Mouse (Mus musculus): Measurements from ENCODE around the gene Hist1h4h. TPM values are rescaled to one million over a fixed set of nuclear protein-coding genes. Genes with fewer than 3 reads are reported as not detected.
"Not testable (repeated sequence)": the region's sequence is repeated elsewhere in the genome, so short reads cannot be mapped to it uniquely, and the experiment has no call there.

Hist1h4h gene
- polyA plus RNA-seq, 1 experiment from 2014 or later = 2.4 TPM

GRCm38 (mm10) chr13:23538249-23538648 is 7.4 kb downstream of the Hist1h4h start:
- no peaks in the 10 kb centered on the region for H3K27me3 ChIP-seq
- H3K4me1 ChIP-seq (replicated peaks) = peaks cover 34% of the 10 kb centered on the region
- no peaks in the 10 kb centered on the region for H3K36me3 ChIP-seq
- H3K4me3 ChIP-seq = no peak overlapping the region
- H3K9ac ChIP-seq = no peak overlapping the region
- no peak for ATAC-seq (ENCODE audit: low read depth)
- no peak overlapping the region for H3K4me2 ChIP-seq
- no peaks in the 10 kb centered on the region for H3K9me3 ChIP-seq
- WGBS = 71% methylated on average over 5 of the region's 5 CpGs
- H3K27ac ChIP-seq (replicated peaks) = no peak overlapping the region

GRCm38 (mm10) chr13:23539821-23540220 is 9.0 kb downstream of the Hist1h4h start:
- 58% methylated on average over 1 of the region's 1 CpGs for WGBS
- not testable (repeated sequence) for H3K9ac ChIP-seq; H3K36me3 ChIP-seq; H3K9me3 ChIP-seq; H3K4me2 ChIP-seq; ATAC-seq (ENCODE audit: low read depth); H3K27ac ChIP-seq (replicated peaks); H3K27me3 ChIP-seq; H3K4me3 ChIP-seq
- H3K4me1 ChIP-seq (replicated peaks) = peaks cover 23% of the 10 kb centered on the region

- 90% methylated on average over 3 of the region's 3 CpGs for WGBS
Observed at GRCm38 (mm10) chr13:23541497-23541896, 10.6 kb downstream of the Hist1h4h start.

GRCm38 (mm10) chr13:23542225-23542980 is 11.6 kb downstream of the Hist1h4h start:
- H3K4me1 ChIP-seq (replicated peaks); H3K9me3 ChIP-seq; H3K27me3 ChIP-seq; ATAC-seq (ENCODE audit: low read depth); H3K36me3 ChIP-seq: not testable (repeated sequence)
- H3K4me2 ChIP-seq = peak overlapping the region; percentile 67
- peak overlapping the region; percentile 74 for H3K27ac ChIP-seq (replicated peaks)
- 6% methylated on average over 3 of the region's 3 CpGs for WGBS
- H3K9ac ChIP-seq = peak overlapping the region; percentile 66
- H3K4me3 ChIP-seq = peak overlapping the region; percentile 46

More at GRCm38 (mm10) chr13:23541497-23541896, 10.6 kb downstream of the Hist1h4h start:
- H3K36me3 ChIP-seq = no peaks in the 10 kb centered on the region
- no peak overlapping the region for H3K4me2 ChIP-seq
- H3K27me3 ChIP-seq = no peaks in the 10 kb centered on the region
- ATAC-seq (ENCODE audit: low read depth) = no peak
- no peak overlapping the region for H3K4me3 ChIP-seq
- no peak overlapping the region for H3K9ac ChIP-seq
- H3K27ac ChIP-seq (replicated peaks) = no peak overlapping the region
- no peaks in the 10 kb centered on the region for H3K9me3 ChIP-seq
- peaks cover 13% of the 10 kb centered on the region for H3K4me1 ChIP-seq (replicated peaks)

GRCm38 (mm10) chr13:23542999-23543607 is 12.3 kb downstream of the Hist1h4h start, which contains the start of gene Hist1h2bh:
Hist1h2bh (minus strand) TSS chr13:23543392.
- peak within 1 kb of the TSS; percentile 67 for H3K4me2 ChIP-seq
- not testable (repeated sequence) for H3K36me3 ChIP-seq; H3K27me3 ChIP-seq; H3K4me1 ChIP-seq (replicated peaks); H3K9me3 ChIP-seq
- H3K9ac ChIP-seq = peak within 1 kb of the TSS; percentile 67
- H3K4me3 ChIP-seq = peak within 1 kb of the TSS; percentile 48
- peak within 1 kb of the TSS; percentile 92 for H3K27ac ChIP-seq (replicated peaks)
- WGBS = under 1% methylated on average over 34 of the region's 42 CpGs
- peak; percentile 90 for ATAC-seq (ENCODE audit: low read depth)

- Histone ChIP-seq H3K4me2 (peak within 1 kb of the TSS; percentile 67), H3K27me3 (no peaks in the 10 kb centered on the region), H3K9me3 (no peaks in the 10 kb centered on the region), H3K4me3 (peak within 1 kb of the TSS; percentile 48), H3K36me3 (no peaks in the 10 kb centered on the region), H3K9ac (peak within 1 kb of the TSS; percentile 78), H3K27ac (replicated peaks) (peak within 1 kb of the TSS; percentile 92), H3K4me1 (replicated peaks) (peaks cover 6% of the 10 kb centered on the region)
- WGBS = under 1% methylated on average over 31 of the region's 45 CpGs
- peak; percentile 95 for ATAC-seq (ENCODE audit: low read depth)
Observed at GRCm38 (mm10) chr13:23543965-23544786, 13.3 kb downstream of the Hist1h4h start, which contains the start of gene Hist1h3f. Hist1h3f (plus strand) TSS chr13:23544052.

GRCm38 (mm10) chr13:23544787-23545120 is 13.9 kb downstream of the Hist1h4h start:
- under 1% methylated on average over 14 of the region's 14 CpGs for WGBS
- Histone ChIP-seq H3K4me3 (peak overlapping the region; percentile 48), H3K4me2 (peak overlapping the region; percentile 67), H3K9ac (peak overlapping the region; percentile 78), H3K27ac (replicated peaks) (peak overlapping the region; percentile 92)
- H3K36me3 ChIP-seq; H3K27me3 ChIP-seq; H3K9me3 ChIP-seq; H3K4me1 ChIP-seq (replicated peaks): not testable (repeated sequence)
- ATAC-seq (ENCODE audit: low read depth) = peak; percentile 45

- no peaks in the 10 kb centered on the region for H3K9me3 ChIP-seq
- no peak for ATAC-seq (ENCODE audit: low read depth)
- WGBS = 84% methylated on average over 5 of the region's 5 CpGs
Observed at GRCm38 (mm10) chr13:23546694-23547093, 15.8 kb downstream of the Hist1h4h start.

GRCm38 (mm10) chr13:23550761-23551145 is 19.9 kb downstream of the Hist1h4h start:
- H3K4me1 ChIP-seq (replicated peaks) = peaks cover 27% of the 10 kb centered on the region
- peak overlapping the region; percentile 46 for H3K4me3 ChIP-seq
- peak overlapping the region; percentile 69 for H3K9ac ChIP-seq
- peak overlapping the region; percentile 90 for H3K27ac ChIP-seq (replicated peaks)
- H3K9me3 ChIP-seq = no peaks in the 10 kb centered on the region
- WGBS = 3% methylated on average over 3 of the region's 3 CpGs
- no peaks in the 10 kb centered on the region for H3K27me3 ChIP-seq
- H3K4me2 ChIP-seq = peak overlapping the region; percentile 65
- no peaks in the 10 kb centered on the region for H3K36me3 ChIP-seq
- ATAC-seq (ENCODE audit: low read depth) = no peak

More at GRCm38 (mm10) chr13:23546694-23547093, 15.8 kb downstream of the Hist1h4h start:
- Histone ChIP-seq H3K27ac (replicated peaks) (no peak overlapping the region), H3K27me3 (no peaks in the 10 kb centered on the region), H3K4me1 (replicated peaks) (peaks cover 12% of the 10 kb centered on the region), H3K4me3 (no peak overlapping the region), H3K36me3 (no peaks in the 10 kb centered on the region), H3K9ac (no peak overlapping the region), H3K4me2 (no peak overlapping the region)

GRCm38 (mm10) chr13:23551146-23551834 is 20.4 kb downstream of the Hist1h4h start, which contains the start of gene Hist1h4f:
Hist1h4f (minus strand) TSS chr13:23551648.
- not testable (repeated sequence) for H3K36me3 ChIP-seq, H3K27me3 ChIP-seq, H3K9me3 ChIP-seq
- Histone ChIP-seq H3K27ac (replicated peaks) (peak within 1 kb of the TSS; percentile 90), H3K9ac (peak within 1 kb of the TSS; percentile 69), H3K4me3 (peak within 1 kb of the TSS; percentile 46), H3K4me2 (peak within 1 kb of the TSS; percentile 65), H3K4me1 (replicated peaks) (peaks cover 28% of the 10 kb centered on the region)
- peak; percentile 88 for ATAC-seq (ENCODE audit: low read depth)
- WGBS = under 1% methylated on average over 47 of the region's 47 CpGs
